Mouse (Mus musculus) ES-E14 (cell line): ENCODE data around the gene Rbm19. TPM values are rescaled to one million over a fixed set of nuclear protein-coding genes. Genes with fewer than 3 reads are reported as not detected.

Experiments
- DNase-seq: peaks from one replicate; pipeline ENCODE4 v3.0.0-alpha.2; 2013; ENCODE audit warnings: low read depth, low spot score
- H3K27ac ChIP-seq: 2 replicates; pipeline ENCODE4 v1.5.1; 2012; ENCODE audit warnings: low read depth, mild to moderate bottlenecking, low read length, moderate library complexity, mixed read lengths; ENCODE audit not compliant: poor library complexity, insufficient read depth, severe bottlenecking
- H3K36me3 ChIP-seq: 2 replicates; pipeline ENCODE4 v1.6.1; 2012; ENCODE audit warnings: mild to moderate bottlenecking, low read length, moderate library complexity, mixed read lengths; ENCODE audit not compliant: control insufficient read depth, poor library complexity, insufficient read depth, severe bottlenecking
- H3K4me1 ChIP-seq, 2 experiments: fragments of 150-350 bp in 1 of 2; sonication (generic) in 1 of 2; 2 replicates each; pipeline ENCODE4 v1.6.1; 2012; ENCODE audit warnings: low read length in 2 of 2, mild to moderate bottlenecking in 1 of 2, mixed read lengths in 1 of 2; ENCODE audit not compliant: control insufficient read depth in 2 of 2, insufficient read depth in 2 of 2, poor library complexity in 1 of 2
- H3K4me3 ChIP-seq, 2 experiments: fragments of 150-350 bp in 1 of 2; sonication (generic) in 1 of 2; 2 replicates each; pipeline ENCODE4 v1.5.1; 2012; ENCODE audit warnings: low read length in 2 of 2, low read depth in 1 of 2, mild to moderate bottlenecking in 1 of 2, mixed read lengths in 1 of 2; ENCODE audit not compliant: insufficient read depth in 1 of 2, poor library complexity in 1 of 2, severe bottlenecking in 1 of 2
- H3K9ac ChIP-seq: 2 replicates; pipeline ENCODE4 v1.6.1; 2012; ENCODE audit warnings: low read depth, mild to moderate bottlenecking, low read length, mixed read lengths; ENCODE audit not compliant: poor library complexity, insufficient read depth, severe bottlenecking
- H3K9me3 ChIP-seq: fragments of 150-350 bp; sonication (generic); 2 replicates; pipeline ENCODE4 v1.6.1; 2012; ENCODE audit warnings: low read depth, mild to moderate bottlenecking, low read length; ENCODE audit not compliant: control insufficient read depth, insufficient read depth
- CHD2 ChIP-seq: IDR thresholded peaks from 2 replicates; pipeline ENCODE4 v1.6.1; 2014; ENCODE audit warnings: mild to moderate bottlenecking, low read depth, low read length, inconsistent platforms
- HCFC1 ChIP-seq: IDR thresholded peaks from 2 replicates; pipeline ENCODE4 v1.6.1; 2012; ENCODE audit warnings: low read length, inconsistent platforms, borderline replicate concordance; ENCODE audit not compliant: insufficient read depth
- MAFK ChIP-seq: IDR thresholded peaks from 2 replicates; pipeline ENCODE4 v1.6.1; 2014; ENCODE audit warnings: mild to moderate bottlenecking, low read depth, low read length, inconsistent platforms; ENCODE audit not compliant: insufficient read depth
- ZC3H11A ChIP-seq: IDR thresholded peaks from 2 replicates; pipeline ENCODE4 v1.6.1; 2012; ENCODE audit warnings: low read depth, mild to moderate bottlenecking, inconsistent platforms, low read length, borderline replicate concordance
- ZNF384 ChIP-seq: IDR thresholded peaks from 2 replicates; pipeline ENCODE4 v1.6.1; 2012; ENCODE audit warnings: low read depth, low read length, inconsistent platforms
- in situ Hi-C, 2 experiments: fragments of 600-800 bp; cut with MboI; formaldehyde crosslinking; loops; one replicate each; pipeline ENCODE4 v1.15.1; 2025; ENCODE audit warnings: low sequenced_read_pairs in 2 of 2, inconsistent platforms in 1 of 2; ENCODE audit not compliant: unreplicated experiment in 2 of 2
- total RNA-seq: library from RNA; depleted of rRNA; stranded (reverse); fragments of 300-350 nt; gene quantifications from 2 replicates; pipeline ENCODE4 v1.2.3, GENCODE M21; 2012

Gene Rbm19
- total RNA-seq, 1 experiment = 67.6 TPM

DNA sequence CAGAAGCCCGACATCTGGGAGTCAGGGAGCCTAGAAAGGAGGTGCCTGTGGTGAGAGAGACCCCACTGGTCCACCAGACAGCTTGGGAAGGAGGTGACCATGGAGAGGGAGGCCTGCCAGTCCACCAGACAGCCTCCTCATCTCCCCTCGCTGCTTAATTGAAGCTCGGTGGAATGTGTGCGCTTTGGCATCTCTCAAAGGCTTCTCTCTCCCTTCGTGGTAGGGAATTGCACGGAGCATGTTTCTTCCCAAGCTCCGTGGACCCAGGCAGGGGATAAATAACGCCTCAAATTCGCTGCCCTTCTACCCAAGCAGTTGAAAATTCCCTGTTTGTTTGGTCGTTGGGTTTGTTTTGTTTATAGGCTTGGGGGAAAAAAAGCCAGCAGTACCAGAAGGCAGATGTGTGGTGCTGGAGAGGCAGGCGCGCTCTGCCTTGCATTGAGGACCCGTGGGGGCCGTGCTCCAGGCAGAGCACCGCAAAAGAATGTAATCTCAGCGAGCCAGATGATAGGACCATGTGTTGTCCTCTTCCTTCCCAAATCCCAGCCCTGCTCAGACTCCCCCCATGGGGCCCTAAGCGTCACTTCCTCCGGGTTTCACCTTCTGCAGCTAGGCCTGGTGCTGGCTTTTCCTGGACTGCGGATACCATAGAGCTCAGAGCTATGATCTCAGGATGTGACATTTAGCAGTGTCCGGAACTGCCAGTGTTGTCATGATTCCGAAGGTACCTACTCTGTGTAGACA lies 40.1 kb downstream of the Rbm19 start:
- H3K9ac ChIP-seq = no peak overlapping the region
- peaks cover 29% of the 10 kb centered on the region; the same call in 1 of the 2 replicates for H3K36me3 ChIP-seq
- H3K9me3 ChIP-seq = no peaks in the 10 kb centered on the region
- in situ Hi-C loops = no loop called here
- no peak overlapping the region for H3K4me3 ChIP-seq
- no peak for DNase-seq
- H3K27ac ChIP-seq = no peak overlapping the region
- no peaks in the 10 kb centered on the region for H3K4me1 ChIP-seq
- TF ChIP-seq CHD2 = no peak
- no peak for TF ChIP-seq ZNF384
- TF ChIP-seq HCFC1 = no peak
- no peak for TF ChIP-seq ZC3H11A
- no peak for TF ChIP-seq MAFK

DNA sequence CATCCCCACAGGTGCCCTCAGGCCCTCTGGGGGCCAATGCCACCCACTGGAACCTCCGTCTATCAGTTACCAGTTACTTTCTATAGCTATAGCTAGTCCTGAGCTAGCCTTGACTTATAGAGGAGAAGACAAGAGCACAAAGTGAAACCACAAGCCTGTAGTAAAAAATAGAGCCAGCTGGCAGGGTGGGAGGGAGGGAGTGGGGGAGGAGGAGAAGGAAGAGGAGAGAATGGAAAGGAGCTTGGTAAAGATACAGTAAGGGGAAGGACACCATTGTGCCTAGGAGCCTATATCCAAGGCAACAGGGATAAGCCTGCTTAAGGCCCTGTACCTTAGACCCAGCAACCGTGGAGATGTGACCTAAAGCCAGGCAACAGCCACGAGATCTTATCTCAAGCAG lies 40.9 kb downstream of the Rbm19 start:
- Histone ChIP-seq H3K27ac (no peak overlapping the region), H3K9ac (no peak overlapping the region), H3K4me3 (no peak overlapping the region), H3K4me1 (no peaks in the 10 kb centered on the region), H3K9me3 (no peaks in the 10 kb centered on the region), H3K36me3 (peaks cover 23% of the 10 kb centered on the region; the same call in 1 of the 2 replicates)
- TF ChIP-seq HCFC1 (no peak), CHD2 (no peak), MAFK (no peak)
- in situ Hi-C loops = no loop called here
- no peak for DNase-seq

DNA sequence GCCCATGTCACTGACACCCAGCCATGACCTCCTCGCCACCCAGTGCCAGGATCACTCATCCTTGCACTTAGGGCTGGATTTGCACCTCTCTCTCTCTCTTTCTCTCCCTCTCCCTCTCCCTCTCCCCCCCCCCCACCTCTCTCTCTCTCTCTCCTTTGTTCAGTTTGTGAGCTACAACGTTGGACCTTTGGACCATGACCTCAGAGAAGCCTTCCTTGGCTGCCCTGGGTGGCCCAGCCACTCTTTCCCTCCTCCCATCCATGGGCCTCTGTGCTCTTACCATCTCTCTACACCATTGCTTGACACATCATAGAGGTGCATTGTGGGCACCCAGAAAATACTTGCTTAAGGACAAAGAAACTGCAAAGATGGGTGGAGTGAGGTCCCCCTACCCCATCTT lies 42.2 kb downstream of the Rbm19 start:
- Histone ChIP-seq H3K36me3 (peaks cover 22% of the 10 kb centered on the region; the same call in 1 of the 2 replicates), H3K9me3 (no peaks in the 10 kb centered on the region), H3K4me3 (no peak overlapping the region), H3K4me1 (peaks cover 1 to 5% of the 10 kb centered on the region in 2 experiments; a peak in 1 of 4 replicates), H3K27ac (no peak overlapping the region; the same call in 1 of the 2 replicates), H3K9ac (no peak overlapping the region)
- in situ Hi-C loops = no loop called here
- TF ChIP-seq ZC3H11A (no peak), HCFC1 (no peak), ZNF384 (no peak), MAFK (no peak), CHD2 (no peak)
- no peak for DNase-seq

DNA sequence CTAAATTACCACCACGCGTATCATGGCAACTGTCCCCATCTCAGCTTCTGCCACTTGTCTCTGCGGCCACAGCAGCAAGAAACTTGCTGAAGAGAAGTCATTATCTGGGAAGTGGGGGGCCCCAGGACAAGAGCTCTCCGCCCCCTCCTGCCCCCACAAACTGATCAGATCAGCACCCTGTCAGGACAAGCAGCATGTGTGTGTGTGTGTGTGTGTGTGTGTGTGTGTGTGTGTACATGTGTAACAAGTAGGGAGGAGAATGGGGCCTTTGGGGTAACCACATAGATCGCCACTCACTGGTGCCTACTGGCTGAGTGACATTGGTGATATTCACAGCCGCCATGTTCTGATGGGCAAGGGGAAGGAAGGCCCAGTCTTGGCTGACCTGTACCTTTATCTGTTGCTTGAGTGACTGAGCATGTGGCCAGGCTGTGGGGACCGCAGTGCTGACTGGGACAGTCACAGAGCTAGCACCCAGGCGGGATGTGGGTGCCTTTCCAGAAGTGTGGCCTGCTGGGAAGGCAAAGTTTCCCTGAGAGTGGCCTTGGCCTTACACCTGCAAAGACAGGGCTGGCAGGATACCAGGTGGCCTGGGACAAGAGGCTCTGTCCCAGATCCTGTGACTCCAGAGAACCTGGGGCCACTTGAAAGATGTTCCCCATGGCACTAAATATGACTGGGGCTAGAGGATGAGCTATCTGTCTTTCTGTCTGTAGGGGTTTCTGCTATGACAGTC lies 44.8 kb downstream of the Rbm19 start:
- in situ Hi-C loops = no loop called here
- H3K4me1 ChIP-seq = peaks cover 1 to 10% of the 10 kb centered on the region in 2 experiments; a peak in 1 of 4 replicates
- no peak overlapping the region for H3K4me3 ChIP-seq
- DNase-seq = no peak
- peaks cover 16% of the 10 kb centered on the region; the same call in 1 of the 2 replicates for H3K36me3 ChIP-seq
- TF ChIP-seq HCFC1 = no peak
- no peak for TF ChIP-seq ZC3H11A
- TF ChIP-seq MAFK = no peak
- no peak for TF ChIP-seq CHD2
- TF ChIP-seq ZNF384 = no peak
- H3K9me3 ChIP-seq = no peaks in the 10 kb centered on the region
- no peak overlapping the region for H3K27ac ChIP-seq
- no peak overlapping the region for H3K9ac ChIP-seq
